Mouse (Mus musculus) heart, adult 2 months (tissue): ENCODE results near the gene Rps6ka5.

ENCODE experiments used
- CTCF ChIP-seq: fragments of 200-600 bp; IDR thresholded peaks from 2 replicates; pipeline ENCODE4 v1.8.1; 2022; ENCODE audit warnings: antibody characterized with exemption, mild to moderate bottlenecking, moderate library complexity
- EP300 ChIP-seq: fragments of 200-500 bp; IDR thresholded peaks from 2 replicates; pipeline ENCODE4 v1.6.1; 2011; ENCODE audit warnings: low read depth, low read length, control low read depth; ENCODE audit not compliant: insufficient read depth
- POLR2A ChIP-seq: fragments of 200-500 bp; IDR thresholded peaks from 2 replicates; pipeline ENCODE4 v1.6.1; 2011; ENCODE audit warnings: mild to moderate bottlenecking, low read depth, low read length, control low read depth; ENCODE audit not compliant: insufficient read depth

DNA sequence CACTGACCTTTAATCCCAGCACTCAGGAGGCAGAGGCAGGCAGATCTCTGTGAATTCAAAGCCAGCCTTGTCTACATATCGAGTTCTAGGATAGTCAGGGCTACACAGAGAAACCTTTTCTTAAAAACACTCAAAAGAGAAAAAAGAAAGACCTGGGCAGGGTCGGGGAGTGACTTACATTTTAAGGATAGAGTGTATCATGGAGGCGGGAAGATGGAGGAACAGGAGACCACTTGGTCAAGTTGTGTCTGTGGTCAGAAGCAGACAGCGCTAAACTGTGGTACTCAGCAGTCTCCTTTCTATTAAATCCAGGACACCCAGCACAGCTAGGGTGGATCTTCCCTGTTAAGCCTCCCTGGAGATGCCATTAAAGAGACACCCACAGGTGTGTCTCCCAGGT, at the start of gene Rps6ka5:
- TF ChIP-seq CTCF (no peak), POLR2A (no peak), EP300 (no peak)
